Mouse (Mus musculus): ENCODE measurements around the gene Gm4788.
"Not testable (repeated sequence)": the region's sequence is repeated elsewhere in the genome, so short reads cannot be mapped to it uniquely, and the experiment has no call there.

Gene Gm4788

GRCm38 (mm10) chr1:139781143-139781542, at the start of gene Gm4788:
TSS of gene Gm4788 (minus strand) at chr1:139781243.
- DNase-seq (ENCODE audit: low spot score in 2 of 2), result no peak

GRCm38 (mm10) chr1:139808594-139808993, 27.6 kb upstream of the Gm4788 start:
- DNase-seq (ENCODE audit: low spot score in 2 of 2), result no peak

- not testable (repeated sequence) for DNase-seq (ENCODE audit: low spot score in 2 of 2)
Observed at GRCm38 (mm10) chr1:139769913-139770312, 11.1 kb downstream of the Gm4788 start.

- DNase-seq (ENCODE audit: low spot score in 2 of 2), result not testable (repeated sequence)
Observed at GRCm38 (mm10) chr1:139716681-139717080, 64.4 kb downstream of the Gm4788 start.

- not testable (repeated sequence) for DNase-seq (ENCODE audit: low spot score in 2 of 2)
Observed at GRCm38 (mm10) chr1:139716249-139716648, 64.8 kb downstream of the Gm4788 start.

- not testable (repeated sequence) for DNase-seq (ENCODE audit: low spot score in 2 of 2)
Observed at GRCm38 (mm10) chr1:139649921-139650320, 131.1 kb downstream of the Gm4788 start.
